Mouse (Mus musculus) frontal cortex, postnatal 14 days (tissue): ENCODE measurements at regions not wholly inside any gene's neighbourhood (a gene's known extent, or its start where the extent isn't known, plus 50 kb on each side); places are given as distances from the start of the nearest gene placed in this dataset.

Experiments used
- DNase-seq, 2 experiments: peaks; one replicate each; pipeline ENCODE4 v3.0.0; 2022; ENCODE audit warnings: low spot score in 2 of 2

- no peak for DNase-seq
Observed at GRCm38 (mm10) chr16:8117543-8118167, 307.3 kb downstream of the Tmem114 start.

- no peak for DNase-seq
Observed at GRCm38 (mm10) chr16:8111329-8112116, 313.4 kb downstream of the Tmem114 start.

DNA sequence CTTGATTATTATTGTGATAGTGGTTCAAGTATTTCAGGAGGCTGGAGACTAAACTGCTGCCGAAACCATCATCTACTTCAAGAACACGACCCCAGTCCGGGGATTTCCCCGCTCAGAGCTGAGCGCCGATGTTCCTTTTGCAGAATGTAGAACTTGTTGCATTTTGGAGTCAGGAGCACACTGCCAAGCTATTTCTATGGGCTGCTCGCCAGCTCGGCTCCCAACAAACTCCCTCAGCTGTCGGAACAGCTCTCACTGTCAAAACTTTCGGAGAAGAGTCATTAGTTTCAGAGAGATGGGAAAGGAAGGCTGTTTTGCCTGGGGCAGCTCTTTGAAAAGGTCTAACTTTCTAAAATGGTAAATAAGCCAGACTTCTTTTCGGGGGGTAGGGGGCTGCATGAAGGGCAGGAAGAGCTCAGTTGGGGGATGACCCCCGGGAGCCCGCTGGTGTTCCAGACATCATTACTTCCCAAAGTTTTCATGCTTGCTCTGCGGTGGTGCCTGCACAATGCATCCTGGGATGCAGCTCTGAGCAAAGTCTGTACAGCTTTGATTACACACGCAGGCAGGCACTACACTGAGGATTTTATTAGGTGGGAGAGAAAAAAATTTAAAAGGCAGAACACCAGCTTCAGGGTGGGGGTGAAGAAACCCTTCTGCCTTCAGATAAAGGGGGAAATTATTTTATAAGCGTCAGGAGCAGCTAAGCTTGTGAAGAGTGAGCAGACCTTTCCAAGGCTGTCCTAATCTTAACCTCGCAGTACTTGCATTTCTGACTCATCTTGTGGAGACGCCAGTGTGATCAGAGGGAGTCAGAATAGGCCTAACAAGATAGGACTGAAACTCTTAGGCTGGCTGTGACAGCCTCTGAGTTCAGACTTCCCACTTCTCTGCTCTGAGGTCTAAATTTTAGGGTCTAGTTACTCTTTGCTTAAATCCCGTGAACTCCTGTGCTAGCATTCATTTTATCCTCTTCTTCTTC, 316.5 kb downstream of the Tmem114 start:
- peak; percentile 9 to 21 for DNase-seq

- DNase-seq: no peak
Observed at GRCm38 (mm10) chr16:8079024-8079423, 345.9 kb downstream of the Tmem114 start.

DNA sequence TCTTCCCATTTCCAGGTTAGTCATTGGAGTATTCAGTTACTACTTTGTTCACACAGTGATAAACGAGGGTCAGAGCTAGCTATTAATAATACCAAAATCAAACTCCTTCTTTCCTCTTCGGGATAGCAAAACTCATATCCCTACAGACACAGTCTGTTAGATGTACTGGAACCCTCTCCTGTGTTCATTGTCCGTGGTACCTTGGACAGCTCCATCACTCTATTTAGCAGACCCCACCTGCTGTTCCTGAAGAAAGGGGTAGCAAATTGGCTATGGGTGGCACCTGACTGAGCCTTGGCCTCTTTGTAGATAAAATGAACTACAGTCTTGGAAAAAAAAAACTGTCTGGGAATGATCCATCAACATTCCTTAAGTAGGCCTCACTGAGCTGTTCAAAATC, 346.5 kb downstream of the Tmem114 start:
- DNase-seq: no peak

- DNase-seq: peak in 1 of 2 experiments; percentile 11
Observed at GRCm38 (mm10) chr16:8074729-8075128, 350.2 kb downstream of the Tmem114 start.

- DNase-seq: no peak
Observed at GRCm38 (mm10) chr16:8053936-8054335, 371.0 kb downstream of the Tmem114 start.

- DNase-seq: peak in 1 of 2 experiments; percentile 16
Observed at GRCm38 (mm10) chr16:8008966-8009365, 416.0 kb downstream of the Tmem114 start.

- DNase-seq: no peak
Observed at GRCm38 (mm10) chr16:8006631-8007030, 418.3 kb downstream of the Tmem114 start.

DNA sequence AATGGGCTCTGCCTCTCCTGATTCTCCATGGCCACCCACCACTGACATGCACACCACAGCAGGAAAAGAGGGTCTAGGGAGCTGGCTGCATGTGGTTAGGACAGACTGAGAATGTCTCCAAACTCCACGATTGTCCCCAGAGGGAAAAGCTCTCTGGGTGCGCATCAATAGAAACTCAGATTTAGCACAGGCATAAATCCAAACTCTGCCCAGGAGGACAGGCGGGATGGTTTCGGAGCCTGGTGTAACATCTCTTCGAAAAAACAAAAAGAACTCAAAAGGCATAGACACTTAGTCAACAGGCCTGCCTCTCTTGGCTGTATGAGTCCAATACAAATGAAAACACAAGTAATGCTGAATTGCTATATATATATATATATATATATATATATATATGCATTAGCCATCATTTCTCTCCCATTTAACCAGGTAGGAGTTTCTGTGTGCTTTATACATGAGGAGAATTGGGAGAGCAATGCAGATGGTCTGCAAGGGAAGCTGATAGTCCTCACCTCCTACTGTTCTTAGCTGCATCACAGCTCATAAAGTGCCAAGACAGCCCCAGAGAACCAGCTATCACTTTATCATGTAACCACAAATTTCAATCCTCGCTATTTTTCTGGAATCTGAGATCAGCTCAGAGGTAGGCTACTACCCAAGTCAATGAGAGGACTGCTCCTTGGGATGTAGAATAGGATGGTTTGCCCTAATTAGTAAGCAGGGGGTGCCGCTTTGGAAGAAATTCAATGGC, 422.4 kb downstream of the Tmem114 start:
- no peak for DNase-seq

GRCm38 (mm10) chr16:7982816-7983215, 442.1 kb downstream of the Tmem114 start:
- DNase-seq: peak in 1 of 2 experiments; percentile 7

GRCm38 (mm10) chr16:7978466-7978865, 446.5 kb downstream of the Tmem114 start:
- DNase-seq: no peak

- DNase-seq: no peak
Observed at GRCm38 (mm10) chr16:7951616-7952015, 473.3 kb downstream of the Tmem114 start.

GRCm38 (mm10) chr16:7942333-7942732, 482.6 kb downstream of the Tmem114 start:
- no peak for DNase-seq

GRCm38 (mm10) chr16:7937167-7937566, 487.8 kb downstream of the Tmem114 start:
- no peak for DNase-seq

DNA sequence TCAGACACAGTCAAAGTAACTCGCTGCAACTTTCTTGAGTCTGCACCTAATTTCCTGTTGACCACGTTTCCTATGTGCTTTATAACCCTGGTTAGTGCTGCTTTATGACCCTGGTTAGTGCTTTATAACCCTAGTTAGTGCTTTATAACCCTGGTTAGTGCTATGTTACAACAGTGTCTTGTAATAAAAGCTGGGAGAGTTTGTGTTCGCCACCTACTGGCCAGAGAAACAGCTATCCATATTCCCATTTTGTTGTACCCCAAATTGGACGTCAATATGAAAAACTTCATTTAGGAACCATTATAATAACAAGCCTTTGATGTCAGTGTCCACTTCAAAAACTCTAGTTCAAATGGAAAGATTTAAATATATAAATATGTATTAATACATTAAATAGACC, 492.6 kb downstream of the Tmem114 start:
- no peak for DNase-seq

DNA sequence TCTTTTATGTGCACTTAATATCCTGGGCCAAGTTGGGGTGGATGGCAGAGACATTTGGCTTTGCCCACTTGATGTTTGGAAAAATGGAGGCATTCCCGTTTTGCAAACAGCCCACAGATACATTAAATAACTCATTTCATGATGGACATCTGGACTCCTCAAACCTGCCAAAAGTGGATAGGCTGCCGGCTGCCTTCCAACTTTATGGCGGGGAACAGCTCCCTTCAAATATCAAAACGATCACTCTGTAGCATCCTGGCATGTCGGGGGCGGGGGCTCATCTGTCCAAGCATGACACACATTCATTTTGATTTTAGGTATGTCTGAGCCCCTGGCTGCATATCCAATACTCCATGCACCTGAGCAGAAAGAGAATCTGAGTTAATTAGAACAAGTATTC, 493.3 kb downstream of the Tmem114 start:
- DNase-seq: no peak

DNA sequence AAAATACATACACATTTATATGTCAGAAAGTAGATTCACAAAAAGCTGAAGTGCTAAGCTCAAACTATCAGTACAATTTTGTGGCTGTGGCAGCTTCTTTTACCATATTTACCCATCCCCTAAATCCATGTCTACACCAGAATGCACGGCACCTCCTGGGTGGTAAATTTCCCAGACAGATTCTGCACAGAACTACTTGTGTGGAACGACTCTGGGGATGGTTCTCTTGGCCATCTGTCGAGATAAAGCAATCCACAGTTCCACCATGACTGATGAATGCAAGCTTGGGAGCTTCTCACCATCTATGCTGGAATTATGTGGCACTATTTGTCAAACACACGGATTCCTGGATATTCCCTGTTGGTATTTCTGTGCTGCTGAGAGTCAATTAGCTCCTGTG, 495.8 kb downstream of the Tmem114 start:
- no peak for DNase-seq

- DNase-seq: peak; percentile 10 to 17
Observed at GRCm38 (mm10) chr16:7928391-7928935, 496.5 kb downstream of the Tmem114 start.

DNA sequence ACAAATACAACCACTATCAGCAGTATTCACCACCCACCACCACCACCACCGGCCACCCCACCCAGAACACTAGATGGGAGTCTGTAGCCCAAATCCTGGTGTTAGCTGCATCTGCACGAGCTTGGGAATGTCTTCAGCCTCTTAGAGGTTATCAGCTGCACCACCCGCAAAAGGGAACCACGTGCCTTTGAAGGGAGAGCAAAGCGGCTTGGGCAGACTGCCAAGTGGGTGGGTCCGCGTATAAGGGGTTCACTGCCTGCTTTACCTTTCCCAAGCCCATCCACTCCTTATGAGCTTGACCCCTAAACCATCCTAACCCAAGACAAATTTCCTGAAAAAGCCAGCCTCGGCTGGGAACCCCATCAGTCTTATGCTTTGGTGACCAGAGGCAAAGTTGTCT, 497.2 kb downstream of the Tmem114 start:
- DNase-seq: no peak

DNA sequence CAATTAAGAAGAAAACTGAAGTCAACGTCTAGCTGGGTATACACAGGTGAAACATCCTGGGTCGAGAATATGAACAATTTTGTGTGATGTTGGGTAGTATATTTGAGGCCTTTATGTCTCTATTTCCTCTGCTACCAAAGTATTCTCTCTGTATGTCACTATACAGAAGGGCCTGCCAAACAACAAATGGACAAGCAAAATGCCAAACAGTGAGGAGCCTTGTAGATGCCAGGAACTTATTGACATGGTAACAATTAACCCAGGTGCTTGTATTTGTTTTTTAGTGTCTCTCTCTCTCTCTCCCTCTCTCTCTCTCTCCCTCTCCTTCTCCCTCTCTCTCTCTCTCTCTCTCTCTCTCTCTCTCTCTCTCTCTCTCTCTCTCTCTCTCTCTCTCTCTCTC, 529.1 kb downstream of the Tmem114 start:
- DNase-seq: no peak
